Mouse (Mus musculus) ES-E14 (cell line): ENCODE results near the gene Arsa. TPM values are rescaled to one million over a fixed set of nuclear protein-coding genes. Genes with fewer than 3 reads are reported as not detected.

ENCODE experiments used
- DNase-seq: peaks from one replicate; pipeline ENCODE4 v3.0.0-alpha.2; 2013; ENCODE audit warnings: low read depth, low spot score
- H3K27ac ChIP-seq: 2 replicates; pipeline ENCODE4 v1.5.1; 2012; ENCODE audit warnings: low read depth, mild to moderate bottlenecking, low read length, moderate library complexity, mixed read lengths; ENCODE audit not compliant: poor library complexity, insufficient read depth, severe bottlenecking
- H3K36me3 ChIP-seq: 2 replicates; pipeline ENCODE4 v1.6.1; 2012; ENCODE audit warnings: mild to moderate bottlenecking, low read length, moderate library complexity, mixed read lengths; ENCODE audit not compliant: control insufficient read depth, poor library complexity, insufficient read depth, severe bottlenecking
- H3K4me1 ChIP-seq, 2 experiments: fragments of 150-350 bp in 1 of 2; sonication (generic) in 1 of 2; 2 replicates each; pipeline ENCODE4 v1.6.1; 2012; ENCODE audit warnings: low read length in 2 of 2, mild to moderate bottlenecking in 1 of 2, mixed read lengths in 1 of 2; ENCODE audit not compliant: control insufficient read depth in 2 of 2, insufficient read depth in 2 of 2, poor library complexity in 1 of 2
- H3K4me3 ChIP-seq, 2 experiments: fragments of 150-350 bp in 1 of 2; sonication (generic) in 1 of 2; 2 replicates each; pipeline ENCODE4 v1.5.1; 2012; ENCODE audit warnings: low read length in 2 of 2, low read depth in 1 of 2, mild to moderate bottlenecking in 1 of 2, mixed read lengths in 1 of 2; ENCODE audit not compliant: insufficient read depth in 1 of 2, poor library complexity in 1 of 2, severe bottlenecking in 1 of 2
- H3K9ac ChIP-seq: 2 replicates; pipeline ENCODE4 v1.6.1; 2012; ENCODE audit warnings: low read depth, mild to moderate bottlenecking, low read length, mixed read lengths; ENCODE audit not compliant: poor library complexity, insufficient read depth, severe bottlenecking
- H3K9me3 ChIP-seq: fragments of 150-350 bp; sonication (generic); 2 replicates; pipeline ENCODE4 v1.6.1; 2012; ENCODE audit warnings: low read depth, mild to moderate bottlenecking, low read length; ENCODE audit not compliant: control insufficient read depth, insufficient read depth
- CHD2 ChIP-seq: IDR thresholded peaks from 2 replicates; pipeline ENCODE4 v1.6.1; 2014; ENCODE audit warnings: mild to moderate bottlenecking, low read depth, low read length, inconsistent platforms
- HCFC1 ChIP-seq: IDR thresholded peaks from 2 replicates; pipeline ENCODE4 v1.6.1; 2012; ENCODE audit warnings: low read length, inconsistent platforms, borderline replicate concordance; ENCODE audit not compliant: insufficient read depth
- MAFK ChIP-seq: IDR thresholded peaks from 2 replicates; pipeline ENCODE4 v1.6.1; 2014; ENCODE audit warnings: mild to moderate bottlenecking, low read depth, low read length, inconsistent platforms; ENCODE audit not compliant: insufficient read depth
- ZC3H11A ChIP-seq: IDR thresholded peaks from 2 replicates; pipeline ENCODE4 v1.6.1; 2012; ENCODE audit warnings: low read depth, mild to moderate bottlenecking, inconsistent platforms, low read length, borderline replicate concordance
- ZNF384 ChIP-seq: IDR thresholded peaks from 2 replicates; pipeline ENCODE4 v1.6.1; 2012; ENCODE audit warnings: low read depth, low read length, inconsistent platforms
- in situ Hi-C, 2 experiments: fragments of 600-800 bp; cut with MboI; formaldehyde crosslinking; loops; one replicate each; pipeline ENCODE4 v1.15.1; 2025; ENCODE audit warnings: low sequenced_read_pairs in 2 of 2, inconsistent platforms in 1 of 2; ENCODE audit not compliant: unreplicated experiment in 2 of 2
- total RNA-seq: library from RNA; depleted of rRNA; stranded (reverse); fragments of 300-350 nt; gene quantifications from 2 replicates; pipeline ENCODE4 v1.2.3, GENCODE M21; 2012

Arsa gene
- total RNA-seq, 1 experiment: 11.7 TPM

DNA sequence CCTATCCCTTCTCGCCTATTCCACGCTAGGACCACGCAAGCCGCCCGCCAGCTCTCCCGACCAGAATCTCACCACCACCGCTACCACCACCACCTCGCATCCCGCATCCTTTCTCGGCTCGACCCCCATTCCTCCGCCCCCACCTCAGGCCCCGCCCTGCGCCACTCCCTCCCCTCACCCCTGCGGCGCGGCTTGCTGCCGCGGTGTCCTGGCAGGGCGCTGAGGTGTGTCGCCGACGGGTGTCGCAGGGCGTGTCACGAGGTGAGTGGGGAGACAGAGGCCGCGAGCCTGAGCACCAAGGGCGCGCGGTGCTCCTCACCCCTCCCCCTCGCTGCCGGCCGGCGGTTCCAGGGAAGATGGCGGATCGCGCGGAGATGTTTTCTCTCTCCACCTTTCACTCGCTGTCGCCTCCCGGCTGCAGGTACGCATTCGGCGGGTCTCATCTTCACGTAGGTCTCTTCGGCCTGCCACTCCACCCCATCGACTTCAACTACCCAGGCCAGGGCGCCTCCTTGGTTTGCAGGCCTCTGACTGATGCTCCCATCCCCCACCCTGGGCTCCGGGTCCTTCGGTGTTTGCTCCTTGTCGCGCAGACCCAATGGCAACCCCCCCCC is 23.3 kb downstream of the Arsa start, which contains the start of gene Mapk8ip2:
TSS of gene Mapk8ip2 (plus strand) at position 49 of the 614 bp plus-strand sequence.
- Histone ChIP-seq H3K4me3 (peak within 1 kb of the TSS; percentile 58 to 83), H3K36me3 (peaks cover 4% of the 10 kb centered on the region; the same call in 1 of the 2 replicates), H3K27ac (no peak within 1 kb of the TSS), H3K9me3 (no peaks in the 10 kb centered on the region), H3K4me1 (peaks cover 0 to 9% of the 10 kb centered on the region in 2 experiments; a peak in 2 of 4 replicates), H3K9ac (peak within 1 kb of the TSS; percentile 60)
- in situ Hi-C loops: no loop called here
- no peak for DNase-seq
- TF ChIP-seq CHD2 (no peak), ZNF384 (no peak), HCFC1 (0 out of 2 replicates have a peak, but pooled peaks have one; percentile 50), ZC3H11A (no peak), MAFK (no peak)

- Histone ChIP-seq H3K4me3 (peak overlapping the region; percentile 58 to 83), H3K27ac (no peak overlapping the region), H3K36me3 (no peaks in the 10 kb centered on the region; the same call in 1 of the 2 replicates), H3K4me1 (peaks cover 0 to 9% of the 10 kb centered on the region in 2 experiments; a peak in 2 of 4 replicates), H3K9me3 (no peaks in the 10 kb centered on the region), H3K9ac (no peak overlapping the region)
- in situ Hi-C loops: no loop called here
- TF ChIP-seq MAFK: peak; percentile 93
- no peak for TF ChIP-seq ZNF384
- TF ChIP-seq ZC3H11A: no peak
- peak; percentile 75 for DNase-seq
These were observed 24.0 kb downstream of the Arsa start for GRCm38 (mm10) chr15:89452906-89453864.

DNA sequence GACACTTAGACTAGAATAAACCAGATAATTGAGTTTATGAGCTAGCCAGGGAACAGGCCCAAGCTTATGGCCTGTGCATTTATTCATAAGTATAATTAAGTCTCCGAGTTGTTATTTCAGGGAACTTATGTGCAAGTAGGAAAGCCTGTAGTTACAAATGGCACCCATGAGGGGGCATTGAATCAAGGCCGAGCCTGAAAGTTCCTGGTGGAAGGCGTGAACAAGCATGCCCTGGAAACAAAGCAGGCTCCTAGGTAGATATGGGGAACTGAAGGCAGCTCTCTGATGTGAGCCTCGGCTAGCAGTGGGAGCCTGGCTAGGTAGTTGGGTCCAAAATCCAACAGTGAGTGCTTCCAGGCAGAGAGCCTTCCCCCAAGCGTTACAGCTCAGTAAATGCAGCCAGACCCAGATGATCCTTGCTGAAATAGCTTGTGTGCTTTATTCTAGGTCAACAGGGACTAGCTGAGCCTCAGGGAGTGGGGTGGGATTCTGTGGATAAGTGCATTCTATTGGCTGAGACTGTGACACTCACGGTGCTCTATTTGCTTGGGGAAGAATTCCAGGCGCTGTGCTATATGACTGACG is 34.6 kb downstream of the Arsa start:
- Histone ChIP-seq H3K4me3 (no peak overlapping the region), H3K9me3 (no peaks in the 10 kb centered on the region), H3K4me1 (peaks cover 0 to 2% of the 10 kb centered on the region in 2 experiments; a peak in 1 of 4 replicates), H3K9ac (no peak overlapping the region), H3K27ac (no peak overlapping the region), H3K36me3 (no peaks in the 10 kb centered on the region)
- TF ChIP-seq HCFC1 (no peak), MAFK (no peak), ZNF384 (no peak), ZC3H11A (no peak), CHD2 (no peak)
- in situ Hi-C loops: no loop called here
- no peak for DNase-seq

- Histone ChIP-seq H3K4me1 (0 out of 4 replicates have a peak, but pooled peaks cover 0 to 4% of the 10 kb centered on the region in 2 experiments), H3K4me3 (no peak overlapping the region), H3K27ac (no peak overlapping the region), H3K9me3 (no peaks in the 10 kb centered on the region), H3K9ac (no peak overlapping the region), H3K36me3 (no peaks in the 10 kb centered on the region)
- in situ Hi-C loops: no loop called here
- no peak for DNase-seq
- no peak for TF ChIP-seq HCFC1
- no peak for TF ChIP-seq ZC3H11A
- no peak for TF ChIP-seq MAFK
- no peak for TF ChIP-seq CHD2
- no peak for TF ChIP-seq ZNF384
These were observed 41.3 kb downstream of the Arsa start for GRCm38 (mm10) chr15:89435878-89436277.
